Mouse (Mus musculus) layer of hippocampus, adult 9-10 months (tissue): ENCODE measurements at regions not wholly inside any gene's neighbourhood (a gene's known extent, or its start where the extent isn't known, plus 50 kb on each side); places are given as distances from the start of the nearest gene placed in this dataset.

Experiments used
- DNase-seq: peaks from one replicate; pipeline ENCODE4 v3.0.0; 2022; ENCODE audit warnings: low spot score

DNA sequence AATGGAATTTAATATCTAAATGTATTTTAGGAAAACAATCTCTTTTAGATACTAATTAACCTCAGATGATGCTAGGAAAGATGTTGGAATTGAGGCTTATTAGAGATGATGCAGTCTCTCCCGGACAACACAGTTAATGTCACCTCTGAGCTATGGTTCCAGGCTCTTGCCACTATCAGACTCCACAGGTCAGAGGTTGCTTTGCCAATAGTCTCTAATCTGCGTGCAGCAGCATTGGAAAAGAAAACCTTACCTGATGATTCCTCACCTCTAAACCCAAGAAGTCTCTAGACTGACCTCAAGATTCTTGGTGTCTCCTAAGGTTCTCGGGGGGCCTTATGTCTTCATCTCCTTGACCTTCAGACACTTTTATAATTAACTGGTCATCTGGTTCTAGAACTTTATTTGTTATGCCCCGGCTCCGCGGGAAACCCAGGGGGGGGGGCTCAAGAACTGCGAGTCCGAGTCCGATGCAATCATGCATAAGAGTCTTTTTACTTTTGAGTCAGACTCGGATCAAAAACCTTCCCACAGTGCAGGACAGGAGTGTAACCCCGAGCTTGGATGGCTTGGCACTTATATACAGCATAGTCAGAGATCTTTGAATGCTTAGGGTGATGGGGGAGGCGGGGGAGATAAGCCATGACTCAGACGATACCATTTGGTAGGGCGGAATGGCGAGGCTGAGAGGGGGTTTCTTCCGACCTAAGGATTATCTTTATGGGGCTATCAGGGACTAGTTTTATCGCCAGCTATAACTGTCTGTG, 626.9 kb downstream of the Zfp706 start:
- no peak for DNase-seq

DNA sequence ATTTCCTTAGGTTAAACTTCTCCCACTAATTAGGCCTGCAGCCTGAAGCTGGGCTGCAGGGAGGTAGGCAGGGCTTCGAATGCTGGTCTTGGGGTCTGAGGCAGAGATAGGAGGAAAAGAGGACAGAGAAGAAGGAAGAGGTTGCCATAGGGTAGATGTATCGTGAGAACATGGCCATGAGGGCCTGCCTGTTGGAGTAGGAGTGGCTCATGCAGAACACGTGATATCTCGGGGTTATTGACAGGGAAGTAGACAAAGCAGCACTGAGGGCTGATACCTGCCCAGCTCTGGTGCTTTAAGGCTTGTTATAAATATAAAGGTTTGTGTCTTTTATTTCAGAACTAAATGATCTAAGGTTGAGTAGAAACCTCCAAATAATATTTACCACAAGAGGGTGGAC, 628.9 kb downstream of the Zfp706 start:
- no peak for DNase-seq

DNA sequence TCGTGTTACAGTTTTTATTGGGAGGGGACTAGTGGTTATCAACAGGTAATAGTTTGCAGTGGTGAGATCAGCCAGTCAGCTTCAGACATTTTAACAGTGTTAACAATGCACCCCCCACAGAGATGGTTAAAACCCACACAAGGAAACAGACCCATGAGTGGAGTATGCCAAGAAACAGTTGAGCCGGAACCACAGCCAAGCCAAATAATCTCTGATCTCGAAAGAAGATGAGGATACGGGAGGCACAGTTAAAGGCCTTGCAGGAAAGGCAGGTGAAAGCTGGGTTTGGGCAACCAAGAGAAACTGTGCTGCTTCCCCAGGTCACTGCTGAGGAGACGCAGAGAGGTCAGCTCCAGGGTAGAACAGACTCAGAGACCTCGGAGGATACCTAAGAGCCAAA, 631.0 kb downstream of the Zfp706 start:
- no peak for DNase-seq

DNA sequence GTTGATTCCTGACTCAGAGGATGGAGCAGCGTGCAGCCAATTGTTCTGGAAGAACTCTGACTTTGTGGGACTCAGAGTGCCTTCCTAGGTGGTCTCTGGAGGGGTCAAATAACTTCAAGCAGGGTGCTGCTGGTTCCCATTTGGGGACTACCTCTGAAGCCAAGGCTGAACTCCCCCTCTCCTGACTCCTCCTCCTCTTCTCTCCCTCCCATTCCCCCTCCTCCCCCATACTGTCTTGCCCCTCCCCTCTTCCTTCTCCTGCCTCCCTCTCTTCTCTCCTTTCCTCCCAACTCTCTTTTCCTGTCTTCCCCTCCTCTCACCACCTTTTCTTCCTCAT, 632.1 kb downstream of the Zfp706 start:
- DNase-seq: no peak

DNA sequence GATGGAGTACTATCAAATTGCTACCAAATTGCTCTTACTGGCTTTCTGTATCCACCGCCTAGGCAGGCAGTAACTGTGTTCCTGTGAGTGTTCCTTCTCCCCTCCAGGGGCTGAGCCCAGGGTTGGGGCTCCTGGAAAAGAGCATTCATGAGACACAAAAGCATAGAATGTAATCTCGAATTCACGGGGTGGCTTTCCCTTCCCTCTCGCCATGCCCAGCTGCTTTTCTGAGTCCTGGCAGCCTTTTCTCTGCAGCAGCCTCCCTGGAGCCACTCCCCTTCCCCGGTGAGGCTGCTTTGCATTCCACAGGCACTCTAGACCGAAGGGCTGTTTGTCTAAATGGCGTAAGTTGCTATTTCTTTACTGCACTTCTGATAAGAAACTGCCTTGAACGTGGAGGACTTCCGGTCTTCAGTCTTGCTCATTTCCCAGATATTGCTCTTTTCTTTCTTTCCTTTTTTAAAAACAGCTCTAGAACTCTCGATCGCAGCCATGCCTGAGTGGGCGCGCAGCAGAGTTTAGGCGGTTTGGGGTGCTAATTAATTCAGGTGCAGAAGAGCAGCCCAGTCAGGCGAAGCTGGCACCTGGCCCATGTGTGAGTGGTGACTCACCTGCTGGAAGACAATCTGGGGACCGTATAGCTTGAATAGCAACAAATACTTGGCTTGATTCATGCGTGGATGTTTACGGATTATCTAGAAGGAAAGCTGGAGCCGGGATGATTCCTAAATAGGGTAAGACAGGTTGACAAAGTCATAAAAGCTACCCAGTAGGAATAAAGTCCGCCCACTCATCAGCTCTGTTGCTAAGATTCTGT, 632.6 kb downstream of the Zfp706 start:
- DNase-seq: peak; percentile 59

DNA sequence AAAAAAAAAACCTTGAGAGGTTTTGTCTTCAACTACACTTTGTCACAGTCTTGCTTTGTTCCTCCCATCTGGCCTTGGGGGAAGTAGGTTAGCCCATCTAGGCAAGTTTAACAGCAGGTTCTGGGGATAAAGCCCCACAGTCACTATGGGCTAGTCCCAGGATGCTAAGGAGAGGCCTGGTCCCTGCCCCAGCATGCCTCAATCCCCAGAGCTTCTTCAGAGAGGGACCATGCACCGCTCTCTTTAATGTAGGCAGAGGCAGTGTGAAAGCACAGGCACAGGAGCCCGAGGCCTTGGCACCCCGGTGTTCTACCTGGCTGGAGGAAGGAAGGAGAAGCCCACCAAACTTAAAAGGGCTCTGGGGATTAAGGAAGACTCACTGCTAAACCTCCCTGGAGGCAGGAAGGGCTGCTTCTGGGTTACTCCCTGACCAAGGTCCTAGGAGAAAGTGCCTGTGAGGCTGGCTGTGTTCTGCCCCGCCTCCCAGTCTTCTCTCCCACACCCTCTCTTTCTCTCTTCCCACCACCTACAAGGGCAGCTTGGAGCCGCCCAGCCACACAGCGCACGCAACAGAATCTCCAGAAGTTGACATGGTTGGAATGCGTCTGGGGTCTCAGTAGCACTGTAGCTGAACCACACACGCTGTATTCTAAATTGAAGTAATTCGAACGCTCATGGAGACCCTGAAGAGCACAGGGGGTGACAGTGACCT, 633.5 kb downstream of the Zfp706 start:
- DNase-seq: no peak

DNA sequence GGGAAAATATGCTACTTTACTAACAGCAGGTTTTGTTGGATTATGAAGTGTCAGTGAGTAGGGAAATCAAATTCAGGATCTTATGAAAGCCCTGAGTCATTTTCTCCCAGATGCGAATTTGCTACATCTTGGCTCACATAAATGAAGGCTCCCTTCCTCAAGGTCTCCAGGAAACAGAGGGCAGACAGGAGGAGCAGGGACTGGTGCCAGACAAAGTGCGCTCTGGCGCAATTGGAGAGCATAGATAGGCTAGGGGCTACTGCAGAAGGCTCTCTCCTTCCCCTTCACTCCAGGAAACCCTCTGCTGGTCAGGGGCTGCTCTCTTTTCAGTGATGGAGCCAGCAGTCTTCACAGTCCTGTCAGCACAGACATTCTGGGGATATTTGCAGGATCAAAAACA, 634.1 kb downstream of the Zfp706 start:
- DNase-seq: no peak

DNA sequence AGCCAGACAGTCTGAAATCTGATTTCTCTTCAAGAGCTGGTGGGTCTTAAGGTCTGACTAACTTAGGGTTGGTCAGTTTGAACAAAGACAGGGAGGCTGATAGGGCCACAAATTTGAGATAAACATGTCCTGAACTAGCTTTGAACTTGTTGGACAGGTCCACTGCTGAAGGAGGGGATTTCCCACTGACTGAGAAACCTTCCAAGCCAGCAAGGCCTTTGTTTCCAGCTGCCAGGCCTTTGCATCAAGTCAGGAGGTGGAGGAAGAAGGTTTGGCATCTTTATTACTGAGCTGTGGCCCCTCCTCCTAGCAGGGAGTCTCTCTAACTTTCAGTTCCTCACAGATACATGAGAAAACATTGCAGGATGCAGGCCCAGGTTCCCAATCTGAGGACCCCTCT, 636.2 kb downstream of the Zfp706 start:
- no peak for DNase-seq

DNA sequence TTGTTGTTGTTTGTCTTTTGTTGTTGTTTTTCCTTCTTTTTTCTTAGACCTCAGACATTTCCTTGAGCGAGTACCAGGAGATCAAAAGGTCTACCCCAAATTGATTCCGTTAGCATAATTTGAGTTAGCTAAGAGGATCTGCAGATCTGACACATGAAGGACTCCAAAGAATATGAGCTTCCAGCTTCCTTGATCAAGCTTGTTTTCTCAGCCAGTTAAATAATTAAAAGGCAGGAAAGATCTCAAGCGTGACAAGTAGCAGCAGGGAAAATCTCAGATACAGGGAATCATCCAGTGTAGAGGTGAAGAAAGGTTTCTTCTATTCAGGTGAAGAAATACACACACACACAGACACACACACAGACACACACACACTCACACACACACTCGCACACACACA, 636.7 kb downstream of the Zfp706 start:
- no peak for DNase-seq

DNA sequence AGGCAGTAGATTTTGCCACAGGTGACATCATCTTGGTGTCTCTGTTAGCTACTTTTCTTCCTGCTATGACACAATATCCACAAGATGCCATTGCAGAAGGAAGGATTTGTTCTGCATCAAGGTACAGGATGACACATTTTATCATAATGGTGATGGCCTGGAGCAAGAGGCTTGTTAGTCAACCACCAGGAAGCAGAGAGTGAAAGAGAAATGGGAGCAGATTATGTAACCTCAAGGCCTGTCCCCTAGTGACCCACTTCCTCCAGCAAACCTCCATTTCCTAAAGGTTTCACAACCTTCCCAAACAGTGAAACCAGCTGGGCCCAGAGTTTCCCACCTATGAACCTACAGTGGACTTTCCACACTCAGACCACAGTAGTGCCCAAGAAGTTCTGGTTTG, 640.3 kb downstream of the Zfp706 start:
- DNase-seq: no peak

DNA sequence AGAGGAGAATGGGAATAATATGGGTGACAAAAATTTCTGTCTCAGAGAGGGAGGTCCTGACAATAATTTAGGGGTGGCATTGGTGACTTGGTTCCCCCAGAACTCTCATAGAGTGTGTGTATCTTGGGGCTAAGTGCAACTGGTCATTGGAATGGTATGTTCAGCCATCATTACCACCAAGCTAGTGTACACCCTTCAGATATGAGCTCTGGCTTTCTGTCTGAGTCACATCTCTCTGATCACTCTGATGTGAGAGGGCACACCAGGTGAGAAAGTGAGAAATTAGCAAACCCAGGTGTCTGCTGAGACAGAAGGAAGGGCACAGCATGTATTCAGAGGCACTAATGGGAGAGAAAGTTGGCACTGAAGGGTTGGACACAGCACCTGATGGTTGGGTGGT, 642.8 kb downstream of the Zfp706 start:
- no peak for DNase-seq

DNA sequence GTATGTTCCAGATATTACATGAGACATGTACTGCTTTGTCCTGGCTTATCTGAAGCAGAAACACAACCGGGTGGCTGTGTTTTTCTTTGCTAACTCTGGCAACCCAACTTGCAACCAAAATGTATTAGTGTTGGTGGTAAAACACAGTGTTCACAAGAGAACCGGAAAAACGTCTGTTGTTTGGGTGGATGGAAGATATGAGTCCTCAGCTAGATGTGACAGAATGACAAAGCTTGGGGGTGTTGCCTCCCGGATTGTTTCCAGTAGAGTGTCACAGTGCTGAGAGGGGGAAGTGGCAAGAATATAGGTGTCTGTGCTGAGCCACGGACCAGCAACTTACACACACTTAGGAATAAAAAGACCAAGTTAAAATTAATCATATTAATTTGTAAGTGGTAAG, 643.5 kb downstream of the Zfp706 start:
- DNase-seq: peak; percentile 39

DNA sequence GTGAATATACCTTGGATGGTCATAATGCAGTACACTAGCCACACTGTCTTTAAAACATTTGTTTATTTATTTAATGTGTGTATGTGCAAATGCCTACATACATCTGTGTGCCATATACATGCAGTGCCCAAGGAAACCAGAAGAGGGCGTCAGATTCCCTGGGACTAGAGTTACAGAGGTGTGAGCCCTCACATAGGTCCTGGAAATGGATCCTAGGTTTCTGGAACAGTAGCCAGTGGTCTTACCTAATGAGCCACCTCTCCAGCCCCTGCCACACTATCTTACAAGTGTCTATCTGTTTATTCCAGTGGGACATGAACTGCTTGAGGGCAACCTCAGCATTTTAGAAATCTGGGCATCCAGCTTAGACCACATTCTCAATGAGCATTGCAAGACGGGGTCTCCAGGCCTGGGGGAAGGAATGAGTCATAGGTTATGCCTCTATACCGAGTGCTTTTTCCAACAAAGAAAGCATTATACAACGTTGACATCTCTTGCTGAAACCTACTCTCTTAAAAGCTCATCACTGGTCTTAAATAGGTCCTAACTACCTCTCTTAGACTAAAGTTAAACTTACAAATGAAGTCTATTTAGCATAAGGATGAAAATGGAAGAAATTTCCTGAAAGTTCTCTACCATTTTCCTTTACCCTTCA, 644.5 kb downstream of the Zfp706 start:
- DNase-seq: no peak

DNA sequence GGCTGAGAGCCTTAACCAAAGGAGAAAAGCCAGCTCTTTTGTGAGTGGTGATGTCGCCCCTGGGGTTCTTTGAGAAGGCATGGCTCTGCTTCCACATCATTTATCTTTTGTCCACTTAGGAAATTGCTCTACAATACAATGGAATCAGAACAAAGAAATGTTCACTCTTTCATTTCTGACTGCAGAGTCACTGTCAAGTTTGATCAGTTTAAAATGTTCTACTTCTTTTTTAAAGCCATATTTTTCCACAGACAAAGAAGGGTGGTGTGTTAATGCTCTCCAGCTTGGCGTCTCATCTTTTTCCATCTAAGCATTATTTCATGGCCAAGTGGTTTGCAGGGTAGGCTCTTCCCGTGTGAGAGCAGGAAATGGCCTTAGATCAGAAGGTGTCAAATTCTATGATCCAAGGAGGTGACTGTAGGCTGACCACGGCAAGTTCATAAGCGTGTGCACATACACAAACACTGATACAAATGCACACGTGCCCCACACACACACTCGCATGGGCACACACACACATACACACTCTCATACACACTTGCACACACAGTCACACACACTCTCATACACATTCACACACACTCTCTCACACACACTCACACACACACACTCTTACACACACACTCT, 645.9 kb downstream of the Zfp706 start:
- DNase-seq: no peak

DNA sequence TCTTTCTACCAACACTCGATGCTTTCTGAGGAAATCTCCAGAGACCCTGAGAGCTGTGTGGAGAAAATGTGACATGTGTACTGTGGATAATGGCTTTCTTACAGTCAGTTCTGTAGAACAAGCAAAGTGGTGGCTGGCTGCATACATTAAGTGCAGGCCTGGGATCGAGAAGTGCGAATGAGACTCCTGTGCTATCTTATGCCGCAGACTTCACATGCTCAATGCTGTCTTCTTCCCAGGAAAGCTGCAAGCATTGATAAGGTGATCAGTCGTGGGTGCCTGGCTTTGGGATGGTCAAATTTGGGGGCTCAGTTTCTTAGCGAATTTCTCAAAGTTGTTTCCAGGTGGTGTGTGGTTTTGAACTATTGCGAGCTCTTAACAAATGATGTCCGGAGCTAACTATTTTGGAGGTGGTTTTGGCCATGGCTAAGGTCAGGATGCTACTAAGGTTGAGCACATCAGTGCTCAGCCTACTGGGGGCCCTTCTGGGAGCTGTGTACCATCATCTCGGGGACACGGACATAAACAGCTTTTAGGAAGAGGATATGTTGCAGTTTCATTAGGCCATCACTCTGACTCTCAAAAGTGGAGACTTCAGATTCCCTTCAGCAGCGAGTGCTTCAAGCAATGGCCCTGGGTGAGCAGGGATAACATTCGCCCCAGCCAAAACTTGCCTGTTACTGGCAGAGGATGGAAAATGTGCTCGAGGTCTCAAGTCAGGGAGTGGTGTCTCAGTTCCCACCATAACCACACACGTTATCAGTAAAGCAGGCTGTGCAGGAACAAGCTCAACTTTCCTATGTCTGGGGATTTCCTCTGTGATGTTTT, 646.7 kb downstream of the Zfp706 start:
- no peak for DNase-seq

DNA sequence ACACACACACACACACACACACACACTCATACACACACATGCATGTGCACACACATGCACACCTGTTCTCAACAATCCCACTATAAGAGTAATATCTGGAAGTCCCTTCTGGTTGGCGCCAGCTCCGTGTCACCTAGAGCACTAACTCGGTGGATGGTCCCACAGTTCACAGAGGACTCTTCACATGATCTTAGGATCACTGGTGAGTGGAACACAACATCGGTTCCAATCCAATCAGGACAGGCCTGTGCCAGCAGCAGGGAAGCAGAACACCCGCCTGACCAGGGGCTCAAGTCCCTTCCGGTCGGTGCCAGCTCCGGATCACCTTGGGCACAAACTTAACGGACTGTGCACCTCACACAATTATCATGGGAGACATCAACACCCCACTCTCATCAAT, 651.7 kb downstream of the Zfp706 start:
- DNase-seq: no peak

DNA sequence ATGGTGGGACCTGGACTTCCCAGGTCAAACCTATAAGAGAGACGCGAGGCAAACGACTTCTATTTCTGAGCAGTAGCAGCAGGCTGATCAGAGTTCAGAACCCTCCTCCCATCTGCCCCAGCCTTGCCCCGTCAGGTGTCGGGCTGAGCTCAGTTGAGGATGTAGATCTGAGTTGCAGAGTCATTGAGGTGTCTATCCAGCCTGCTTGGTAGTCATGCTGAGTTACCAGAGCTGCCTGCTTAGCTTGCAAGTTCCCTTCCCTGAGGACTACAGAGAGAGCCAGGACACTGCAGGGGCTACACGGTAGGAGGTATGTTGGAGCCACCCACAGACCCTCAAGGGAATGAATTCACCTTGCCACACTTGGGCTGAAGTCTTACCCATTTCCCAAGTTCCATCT, 653.0 kb downstream of the Zfp706 start:
- DNase-seq: no peak

DNA sequence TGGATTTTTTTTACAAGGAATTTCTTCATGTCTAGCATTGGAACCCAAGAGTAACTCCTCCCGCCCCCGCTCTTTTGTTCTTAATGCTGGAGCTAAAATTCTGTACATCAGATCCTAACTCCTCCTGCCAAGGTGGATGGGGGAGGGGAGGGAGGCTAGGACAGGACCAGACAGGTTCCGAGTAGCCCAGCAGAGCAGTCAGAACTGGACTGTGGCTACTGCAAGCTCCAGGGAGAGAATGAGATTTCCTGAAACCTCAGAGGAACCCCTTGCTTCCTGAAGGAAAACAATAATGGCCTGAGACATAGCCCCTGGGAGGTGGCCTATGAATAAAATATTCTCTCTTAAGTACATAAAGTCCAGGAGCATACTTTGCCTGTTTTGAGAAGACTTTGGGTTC, 653.8 kb downstream of the Zfp706 start:
- no peak for DNase-seq

DNA sequence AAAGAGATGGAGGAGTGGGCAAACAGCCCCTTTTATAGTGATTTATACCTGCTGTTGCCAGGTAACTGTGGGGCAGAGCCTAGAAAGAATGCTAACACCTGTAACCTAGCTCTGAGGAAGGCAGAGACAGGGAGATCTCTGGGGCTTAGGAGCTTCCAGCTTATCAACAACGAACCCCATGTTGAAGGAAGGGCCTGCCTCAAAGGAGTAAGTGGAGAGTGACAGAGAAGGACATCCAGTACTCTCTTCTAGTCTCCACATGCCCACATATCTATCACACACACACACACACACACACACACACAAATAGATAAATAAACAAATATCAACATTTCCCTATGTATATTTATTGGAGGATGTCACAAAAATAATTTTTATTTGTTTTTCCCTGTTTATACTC, 654.6 kb downstream of the Zfp706 start:
- DNase-seq: no peak

DNA sequence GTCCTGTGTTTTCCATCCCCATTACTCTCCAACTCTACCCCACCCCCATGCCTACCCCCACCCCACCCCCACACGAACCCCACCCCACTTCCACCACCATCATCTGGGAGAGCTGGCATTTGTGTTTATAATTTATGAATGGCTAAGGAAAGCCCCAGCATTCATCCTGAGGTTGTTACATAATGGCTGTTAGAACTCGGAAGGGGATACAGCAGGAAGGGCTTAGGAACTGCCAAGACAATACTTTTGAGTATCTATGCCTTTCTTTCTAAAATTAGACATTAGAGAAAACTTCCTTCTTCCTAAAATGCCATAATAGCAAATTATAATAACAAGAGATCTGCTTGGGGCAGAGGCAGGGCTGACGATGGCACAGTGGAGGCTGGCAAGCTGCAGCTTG, 655.9 kb downstream of the Zfp706 start:
- no peak for DNase-seq

DNA sequence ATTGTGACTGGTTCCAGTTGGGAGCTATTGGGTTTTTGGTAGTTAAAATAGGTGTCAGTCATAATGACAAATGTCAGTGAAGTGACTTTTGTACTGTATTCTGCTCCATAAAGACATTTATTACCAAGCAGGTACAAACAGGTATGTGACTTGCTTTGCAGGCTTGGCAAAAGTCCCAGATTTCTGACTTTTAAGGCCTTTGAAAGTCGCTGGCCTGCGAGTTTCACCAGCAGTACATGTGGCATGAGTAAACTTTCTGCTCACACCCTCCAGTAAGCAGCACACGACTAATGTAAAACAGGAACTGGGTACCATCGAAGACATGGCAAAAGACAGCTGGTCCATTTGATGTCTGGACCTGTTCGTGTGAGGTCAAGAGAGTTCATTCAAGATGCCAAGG, 659.2 kb downstream of the Zfp706 start:
- no peak for DNase-seq
